Mouse (Mus musculus) megakaryocyte, embryonic 14.5 days (primary cell): Measurements from ENCODE around the gene Nipal4.

Experiments used
- FLI1 ChIP-seq: IDR thresholded peaks from 2 replicates; pipeline ENCODE4 v1.6.1; 2012; ENCODE audit warnings: low read length, inconsistent platforms, mixed read lengths
- GATA1 ChIP-seq: IDR thresholded peaks from 3 replicates; pipeline ENCODE4 v1.6.1; 2012; ENCODE audit warnings: mixed read lengths, low read length, inconsistent platforms, borderline replicate concordance

DNA sequence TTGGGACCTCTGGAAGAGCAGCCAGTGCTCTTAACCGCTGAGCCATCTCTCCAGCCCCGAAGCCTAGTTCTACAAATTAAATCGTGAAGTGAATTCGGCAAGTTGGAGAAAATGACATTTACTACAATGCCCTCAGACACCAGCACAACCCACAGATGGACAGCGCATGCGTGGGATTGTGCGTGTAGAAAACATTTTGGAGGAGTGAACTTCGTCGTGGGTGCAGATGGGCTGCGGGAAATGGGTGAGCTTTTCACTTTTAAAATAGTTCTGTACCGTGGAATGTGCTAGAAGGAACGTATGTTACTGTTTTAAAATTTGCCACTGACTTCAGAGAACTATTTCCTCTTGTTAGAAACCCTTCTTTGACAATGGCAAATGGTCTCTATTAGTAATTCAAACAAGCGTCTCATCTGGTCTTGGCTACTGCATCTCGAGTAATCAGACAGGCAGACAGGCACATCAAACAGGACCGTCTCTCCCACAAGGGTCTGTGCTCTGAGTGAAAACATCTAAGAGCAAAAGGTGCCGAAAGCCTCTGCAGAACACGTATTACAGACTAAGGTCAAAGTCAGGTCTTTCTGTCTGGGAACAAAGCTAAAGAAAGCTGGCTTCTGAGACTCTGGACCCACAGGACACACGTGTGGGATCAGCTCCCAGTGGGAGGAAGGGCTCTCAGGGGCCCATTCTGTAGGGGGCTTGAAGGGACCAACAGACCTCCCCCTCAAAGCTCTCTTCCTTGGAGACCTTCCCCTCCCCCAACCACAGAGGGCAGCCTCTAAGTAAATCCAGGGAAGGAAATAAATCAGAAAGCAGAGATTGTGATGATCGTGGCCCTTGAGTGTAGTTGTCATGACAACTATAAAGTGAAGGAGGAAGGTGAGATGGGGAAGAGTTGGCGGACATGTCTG is 35.6 kb upstream of the Nipal4 start:
- TF ChIP-seq GATA1 = no peak
- TF ChIP-seq FLI1 = no peak
